Mouse (Mus musculus) cerebellum, adult (tissue): ENCODE measurements around the gene Ddx21.
"Not testable (repeated sequence)": the region's sequence is repeated elsewhere in the genome, so short reads cannot be mapped to it uniquely, and the experiment has no call there.

Source experiments
- ATAC-seq: cut with Nextera tagmentation; 2 replicates; pipeline ENCODE4 v1.9.2; 2017; ENCODE audit warnings: mild to moderate bottlenecking, moderate library complexity, mixed read lengths; ENCODE audit not compliant: insufficient number of reproducible peaks, low FRiP score, low TSS enrichment

Gene Ddx21

DNA sequence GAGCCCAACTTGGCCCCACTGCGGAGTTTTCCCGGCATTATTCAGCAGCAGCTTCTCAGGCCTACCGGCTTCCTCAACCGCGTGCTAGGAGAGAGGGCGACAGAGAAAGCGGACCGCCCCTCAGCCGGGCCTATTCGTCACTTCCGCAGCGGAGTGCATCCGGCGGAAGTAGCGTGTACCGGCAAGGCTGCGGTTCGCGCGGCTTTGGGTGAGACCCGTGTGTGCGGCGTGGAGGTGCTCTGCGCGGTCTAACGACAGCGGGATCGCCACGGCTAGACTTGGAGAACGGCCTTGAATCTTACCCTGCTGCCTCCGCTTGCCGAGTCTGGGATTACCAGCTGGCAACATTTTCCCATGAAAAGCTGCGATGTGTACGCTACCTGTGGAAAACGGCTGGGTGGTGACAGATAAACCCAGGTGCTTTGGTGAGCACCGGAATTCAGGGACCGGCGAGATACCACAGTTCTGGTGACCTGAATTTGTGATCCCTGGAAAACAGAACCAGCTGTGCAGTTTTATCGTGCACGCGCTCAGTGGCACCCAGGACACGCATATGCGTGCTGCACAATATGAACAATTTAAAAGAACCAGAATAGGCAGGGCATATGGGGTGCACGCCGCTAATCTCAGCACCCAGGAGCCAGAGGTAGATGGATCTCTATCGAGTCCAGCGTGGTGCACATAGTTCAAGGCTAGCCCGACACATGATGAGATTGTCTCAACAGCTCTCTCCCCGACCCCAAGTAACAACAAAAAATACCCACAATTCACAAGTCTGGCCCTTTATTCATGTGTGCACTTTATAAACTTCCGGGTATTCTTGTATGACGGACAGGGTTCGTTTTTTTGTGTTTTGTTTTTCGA lies at the start of gene Ddx21:
Ddx21 (minus strand) TSS at position 105 of the 864 bp plus-strand sequence.
- peak; percentile 98 for ATAC-seq

DNA sequence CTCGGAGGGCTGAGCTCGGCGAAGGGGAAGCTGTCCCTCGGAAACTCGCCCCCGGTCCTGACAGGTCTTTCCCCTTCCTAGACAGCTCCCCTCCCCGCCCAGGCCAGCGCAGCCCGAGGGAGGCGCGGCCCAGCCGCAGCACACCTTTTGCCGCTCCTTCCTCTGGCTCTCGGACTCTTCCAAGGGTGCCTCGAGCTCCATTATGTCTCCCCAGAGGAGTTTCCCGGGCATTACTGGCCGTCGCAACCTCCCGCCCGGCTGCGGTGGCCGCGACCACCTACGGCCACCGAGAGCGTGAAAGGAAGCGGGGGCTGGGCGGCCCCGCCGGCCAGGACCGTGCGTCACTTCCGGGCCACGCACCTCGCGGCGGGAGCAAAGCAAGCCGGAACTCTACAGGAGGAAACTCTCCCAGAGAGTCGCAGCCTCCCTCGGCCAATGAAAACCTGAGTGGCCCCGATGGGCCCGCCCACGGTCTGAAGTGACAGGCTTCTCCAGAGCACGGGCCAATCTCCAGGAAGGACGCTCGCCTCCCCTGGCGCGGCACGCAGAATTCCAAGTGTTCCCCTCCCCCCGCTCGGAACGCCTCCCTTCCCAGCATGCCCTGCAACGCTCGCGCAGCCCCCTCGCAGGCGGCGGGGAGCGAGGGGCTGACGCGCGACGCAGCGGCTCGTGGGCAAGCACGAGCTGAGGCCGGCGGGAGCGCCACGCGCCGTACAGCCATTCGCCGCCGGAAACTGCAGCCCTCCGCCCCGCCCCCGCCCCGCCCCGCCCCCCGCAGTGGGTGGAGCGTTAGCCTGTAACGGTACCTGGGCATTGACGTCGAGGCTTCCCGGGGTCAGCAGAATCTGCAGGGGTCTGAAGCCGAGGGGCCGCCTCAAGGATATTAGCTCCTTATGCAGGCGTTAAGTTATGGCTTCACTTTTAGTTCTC lies 49.1 kb upstream of the Ddx21 start, which contains the start of gene Ddx50:
Ddx50 (minus strand) TSS at position 338 of the 930 bp plus-strand sequence.
- ATAC-seq: peak; percentile 99

DNA sequence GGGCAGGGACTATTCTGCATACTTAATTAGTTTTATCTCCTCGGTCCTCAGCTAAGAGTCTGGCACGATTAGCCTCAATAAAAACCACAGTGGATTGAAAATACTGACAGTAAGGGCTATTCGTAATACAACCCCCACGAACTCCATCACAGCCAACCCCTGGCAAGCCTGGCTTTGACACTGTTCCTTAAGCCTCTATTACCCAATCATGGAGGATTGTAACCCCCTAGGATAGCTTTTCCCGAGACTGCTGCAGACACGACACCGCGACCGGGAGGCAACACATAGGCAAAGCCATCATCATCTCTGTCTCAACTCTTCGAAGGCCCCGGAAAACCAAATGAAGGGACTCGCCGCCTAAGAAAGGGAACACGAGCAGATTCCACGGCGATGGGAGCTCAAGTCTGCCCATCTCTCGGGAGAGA lies 48.3 kb upstream of the Ddx21 start:
- no peak for ATAC-seq

DNA sequence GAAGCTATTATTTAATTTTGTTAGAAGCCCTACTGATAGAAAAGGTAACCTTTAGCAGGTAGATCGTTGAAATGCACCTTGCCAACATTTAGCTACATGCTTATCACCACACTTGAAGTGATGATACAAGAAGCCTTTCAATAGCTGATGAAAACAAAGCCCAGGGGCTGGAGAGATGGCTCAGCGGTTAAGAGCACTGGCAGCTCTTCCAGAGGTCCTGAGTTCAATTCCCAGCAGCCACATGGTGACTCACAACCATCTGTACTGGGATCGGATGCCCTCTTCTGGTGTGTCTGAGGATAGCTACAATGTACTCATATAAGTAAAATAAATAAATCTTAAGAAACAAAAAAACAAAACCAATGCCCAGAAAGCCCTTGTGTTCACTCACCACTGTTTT lies 2.1 kb upstream of the Ddx21 start:
- ATAC-seq: no peak

DNA sequence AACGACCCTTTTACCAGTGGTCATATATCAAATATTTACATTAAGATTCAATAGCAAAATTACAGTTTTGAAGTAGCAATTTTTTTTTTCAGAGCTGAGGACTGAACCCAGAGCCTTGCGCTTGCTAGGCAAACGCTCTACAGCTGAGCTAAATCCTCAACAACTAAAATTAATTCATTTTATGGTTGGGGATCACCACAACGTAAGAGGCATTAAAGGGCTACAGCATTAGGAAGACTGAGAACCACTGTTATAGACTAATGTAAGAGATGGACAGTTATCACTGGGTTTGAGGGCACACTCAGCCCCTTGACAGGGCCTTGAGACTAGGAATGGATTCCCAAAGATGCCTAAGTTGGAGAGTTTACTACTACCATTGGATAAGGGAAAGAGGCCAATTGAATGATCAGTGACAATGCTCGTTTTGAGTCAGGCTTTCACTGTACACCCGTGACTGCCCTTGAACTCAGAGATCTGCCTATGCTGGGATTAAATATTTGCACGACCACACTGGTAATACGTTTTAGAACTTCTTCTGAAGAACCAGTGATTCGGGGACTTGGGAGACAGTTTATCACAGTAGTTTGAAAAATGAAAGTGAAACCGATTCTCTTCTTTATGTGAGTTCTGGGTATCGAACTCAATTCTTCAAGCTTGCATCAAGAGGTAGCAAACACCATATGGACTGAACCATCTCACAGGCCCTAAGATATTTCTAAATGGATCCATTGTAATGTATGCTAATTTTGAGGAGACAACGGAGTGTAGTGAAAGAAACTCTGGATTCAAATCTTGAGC lies 1.4 kb upstream of the Ddx21 start:
- no peak for ATAC-seq

GRCm38 (mm10) chr10:62601833-62602176 lies 276 bp downstream of the Ddx21 start:
- peak; percentile 88 for ATAC-seq

DNA sequence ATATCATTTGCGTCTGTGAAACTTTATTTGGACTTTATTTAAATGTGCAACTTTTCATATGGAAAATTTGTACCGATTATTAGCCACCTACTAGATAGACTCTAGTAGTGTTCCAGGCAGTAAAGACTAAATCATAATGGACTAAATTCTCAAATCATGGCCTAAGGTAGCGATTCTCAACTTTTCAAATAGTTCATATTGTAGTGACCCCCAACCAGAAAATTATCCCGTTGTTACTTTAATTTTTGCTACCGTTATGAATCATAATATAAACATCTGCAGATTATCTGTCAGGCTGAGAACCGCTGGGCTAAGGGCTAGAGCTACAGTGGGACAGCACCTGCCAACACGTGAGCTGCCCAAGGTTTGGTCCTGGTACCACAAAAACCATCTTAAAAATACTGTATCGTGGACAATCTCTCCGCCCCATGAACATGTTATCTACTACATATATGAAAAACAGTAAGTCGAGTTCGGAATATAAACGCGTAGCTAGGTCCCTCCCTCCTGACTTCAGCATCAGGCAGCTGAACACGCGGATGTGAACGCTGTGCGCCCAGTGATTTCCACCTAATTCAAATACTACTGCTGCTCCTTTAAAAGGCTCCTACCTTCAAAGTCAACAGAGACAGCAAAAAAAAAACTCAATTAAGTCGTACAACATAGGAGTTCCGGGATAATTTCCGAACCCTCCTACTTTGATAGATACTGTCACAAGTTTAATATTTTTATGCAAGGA lies 859 bp downstream of the Ddx21 start:
- ATAC-seq: no peak

- no peak for ATAC-seq
Measured at GRCm38 (mm10) chr10:62600056-62600455, 2.0 kb downstream of the Ddx21 start.

- not testable (repeated sequence) for ATAC-seq
Measured at GRCm38 (mm10) chr10:62599311-62599710, 2.8 kb downstream of the Ddx21 start.

GRCm38 (mm10) chr10:62592496-62592895 lies 9.6 kb downstream of the Ddx21 start:
- ATAC-seq: no peak

GRCm38 (mm10) chr10:62590200-62590599 lies 11.9 kb downstream of the Ddx21 start:
- ATAC-seq: peak; percentile 90

DNA sequence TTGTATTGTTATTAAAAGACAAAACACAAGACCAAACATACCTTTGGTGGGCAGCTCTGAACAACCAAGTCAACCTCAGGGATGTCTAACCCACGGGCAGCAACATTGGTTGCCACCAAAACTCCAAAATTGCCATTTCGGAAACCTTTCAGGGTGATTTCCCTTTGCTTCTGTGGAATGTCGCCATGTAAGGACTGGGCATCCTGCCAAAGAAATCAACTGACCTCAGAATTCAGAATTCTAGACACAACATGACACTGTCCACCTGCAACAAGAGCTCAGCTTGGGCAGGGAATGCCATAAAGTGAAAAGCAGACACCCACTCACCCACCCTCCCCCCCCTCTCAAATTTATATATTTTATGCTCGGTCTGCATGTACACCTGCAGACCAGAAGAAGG lies 13.5 kb downstream of the Ddx21 start:
- no peak for ATAC-seq

- ATAC-seq: no peak
Measured at GRCm38 (mm10) chr10:62583245-62583644, 18.8 kb downstream of the Ddx21 start.

DNA sequence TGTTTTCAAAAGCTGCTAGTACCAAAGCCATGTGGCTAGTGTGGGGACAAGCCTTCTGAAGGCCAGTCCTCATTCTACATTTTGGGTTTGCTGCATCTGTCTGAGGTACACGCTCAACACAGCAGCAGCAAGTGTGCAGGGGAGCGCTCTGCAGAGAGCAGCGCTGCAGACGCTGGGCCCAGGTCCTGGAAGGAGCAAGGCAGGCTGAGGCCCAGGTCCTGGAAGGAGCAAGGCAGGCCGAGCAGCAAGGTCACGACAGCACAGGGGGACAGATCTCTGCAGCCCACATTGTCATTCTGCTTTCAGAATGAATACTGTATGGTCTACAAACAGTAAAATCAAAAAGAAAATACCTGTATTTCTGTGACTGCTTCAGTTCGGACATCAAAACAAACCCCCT lies 19.4 kb downstream of the Ddx21 start:
- no peak for ATAC-seq

GRCm38 (mm10) chr10:62582263-62582662 lies 19.8 kb downstream of the Ddx21 start:
- no peak for ATAC-seq

GRCm38 (mm10) chr10:62579129-62579528 lies 23.0 kb downstream of the Ddx21 start:
- not testable (repeated sequence) for ATAC-seq

- ATAC-seq: peak; percentile 100
Measured at GRCm38 (mm10) chr10:62578338-62579100, 23.6 kb downstream of the Ddx21 start, which contains the start of gene Kif1bp. TSS of gene Kif1bp (minus strand) at chr10:62578457.

DNA sequence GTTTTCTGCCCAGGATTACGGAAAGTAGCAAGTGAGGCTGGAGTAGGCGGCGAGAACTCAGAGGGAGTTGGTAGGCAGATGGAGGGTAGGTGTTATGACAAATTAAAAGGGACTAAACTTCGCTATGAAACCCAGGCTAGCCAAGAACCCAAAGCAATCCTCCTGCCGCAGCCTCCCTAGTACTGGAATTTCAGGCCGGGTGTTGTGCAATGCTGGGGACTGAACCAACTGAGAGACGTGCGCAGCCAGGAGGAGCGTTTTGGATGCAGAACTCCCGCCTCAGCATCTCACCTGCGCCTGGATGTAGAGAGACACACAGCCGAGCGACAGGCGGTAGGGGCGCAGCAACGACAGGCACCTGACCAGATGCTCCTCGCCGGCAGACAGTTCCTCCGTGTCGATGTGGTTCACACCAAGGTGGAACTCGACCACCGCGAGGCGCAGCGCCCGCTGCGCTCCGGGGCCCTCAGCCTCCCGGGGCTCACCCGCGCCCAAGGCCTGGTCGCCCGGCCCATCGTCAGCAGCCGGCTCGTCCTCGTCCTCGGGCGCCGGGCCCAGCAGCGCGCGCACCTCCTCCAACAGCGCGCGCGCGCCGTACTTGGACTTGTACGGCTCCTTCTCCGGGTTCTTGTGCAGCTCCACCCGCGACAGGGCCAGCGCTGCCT lies 24.3 kb downstream of the Ddx21 start:
- peak; percentile 60 for ATAC-seq
